Mouse (Mus musculus): ENCODE results near the gene Rundc3a. TPM values are rescaled to one million over a fixed set of nuclear protein-coding genes. Genes with fewer than 3 reads are reported as not detected.

The Rundc3a gene
- polyA plus RNA-seq, 3 experiments from 2014 or later = 1.8 to 3.2 (median 2.0) TPM

DNA sequence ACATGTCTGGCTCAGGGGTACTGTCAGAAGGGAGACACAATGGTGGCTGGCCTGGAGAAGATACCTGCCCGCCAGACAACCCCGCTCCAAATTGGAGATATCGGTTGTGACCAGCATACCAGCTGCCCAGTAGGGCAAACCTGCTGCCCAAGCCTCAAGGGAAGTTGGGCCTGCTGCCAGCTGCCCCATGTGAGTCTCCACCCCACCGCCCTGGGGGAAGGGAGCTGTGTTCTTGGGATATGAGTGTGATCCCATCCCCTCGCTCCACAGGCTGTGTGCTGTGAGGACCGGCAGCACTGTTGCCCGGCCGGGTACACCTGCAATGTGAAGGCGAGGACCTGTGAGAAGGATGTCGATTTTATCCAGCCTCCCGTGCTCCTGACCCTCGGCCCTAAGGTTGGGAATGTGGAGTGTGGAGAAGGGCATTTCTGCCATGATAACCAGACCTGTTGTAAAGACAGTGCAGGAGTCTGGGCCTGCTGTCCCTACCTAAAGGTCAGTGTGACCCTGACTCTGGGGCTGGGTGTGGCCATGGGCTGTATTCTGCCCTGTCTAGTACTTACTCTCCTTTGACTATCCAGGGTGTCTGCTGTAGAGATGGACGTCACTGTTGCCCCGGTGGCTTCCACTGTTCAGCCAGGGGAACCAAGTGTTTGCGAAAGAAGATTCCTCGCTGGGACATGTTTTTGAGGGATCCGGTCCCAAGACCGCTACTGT is 42.7 kb downstream of the Rundc3a start:
- no peak for ATAC-seq

DNA sequence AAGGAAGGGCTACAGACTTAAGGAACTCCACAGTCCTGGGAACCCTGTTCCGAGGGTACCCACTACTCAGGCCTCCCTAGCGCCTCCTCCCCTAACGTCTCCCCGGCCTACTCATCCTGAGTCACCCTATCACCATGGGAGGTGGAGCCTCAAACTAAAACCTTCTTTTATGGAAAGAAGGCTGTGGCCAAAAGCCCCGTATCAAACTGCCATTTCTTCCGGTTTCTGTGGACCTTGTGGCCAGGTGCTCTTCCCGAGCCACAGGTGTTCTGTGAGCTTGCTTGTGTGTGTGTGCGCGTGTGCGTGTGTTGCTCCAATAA is 43.2 kb downstream of the Rundc3a start:
- ATAC-seq = no peak

DNA sequence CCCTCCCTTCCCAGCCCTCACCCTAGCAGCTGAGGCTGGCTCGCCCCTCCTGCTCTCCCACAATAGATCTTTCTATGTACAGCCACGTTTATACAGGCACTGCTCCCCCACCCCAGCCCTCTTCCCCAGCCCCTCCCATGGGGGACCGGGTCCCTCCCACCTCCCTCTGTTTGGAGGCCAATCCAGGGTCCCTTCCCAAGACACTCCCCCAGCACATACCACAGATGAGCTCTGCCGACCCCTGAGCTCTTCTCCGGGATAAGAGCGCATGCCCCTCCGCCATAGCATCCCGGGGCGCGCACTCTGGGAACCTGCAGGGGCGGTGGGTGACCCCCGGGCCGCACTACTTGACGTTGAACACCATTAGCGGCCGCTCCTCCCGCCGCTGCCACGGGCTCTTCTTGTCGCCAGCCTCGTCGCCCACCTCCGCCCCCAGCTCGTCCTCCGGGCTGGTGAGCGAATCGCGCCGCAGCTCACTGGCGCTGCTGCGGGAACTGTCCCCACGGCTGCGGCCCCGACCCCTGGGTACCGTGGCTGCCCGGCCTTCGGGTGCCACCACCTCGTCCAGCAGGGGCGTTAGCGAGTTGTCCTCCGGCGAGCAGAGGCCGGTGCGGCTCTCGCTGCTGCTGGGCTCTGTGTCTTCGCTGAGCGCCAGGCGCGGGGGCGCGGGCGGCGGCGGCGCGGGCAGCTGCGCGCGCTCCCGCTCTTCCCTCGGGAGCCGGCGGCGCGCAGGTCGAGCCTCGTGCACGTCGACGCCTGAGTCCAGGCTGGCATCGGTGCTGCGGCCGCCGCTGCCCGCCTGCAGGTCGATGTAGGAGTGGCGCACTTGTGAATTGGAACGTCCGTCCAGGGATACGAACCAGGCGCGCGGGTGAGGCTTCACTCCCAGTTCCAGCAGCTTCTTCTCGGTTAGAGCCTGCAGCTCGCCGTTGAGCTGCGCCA is 44.2 kb downstream of the Rundc3a start:
- ATAC-seq = no peak

- ATAC-seq = no peak
Measured at GRCm38 (mm10) chr11:102438212-102439092, 45.2 kb downstream of the Rundc3a start.

- no peak for ATAC-seq
Measured at GRCm38 (mm10) chr11:102439093-102440082, 46.2 kb downstream of the Rundc3a start.

DNA sequence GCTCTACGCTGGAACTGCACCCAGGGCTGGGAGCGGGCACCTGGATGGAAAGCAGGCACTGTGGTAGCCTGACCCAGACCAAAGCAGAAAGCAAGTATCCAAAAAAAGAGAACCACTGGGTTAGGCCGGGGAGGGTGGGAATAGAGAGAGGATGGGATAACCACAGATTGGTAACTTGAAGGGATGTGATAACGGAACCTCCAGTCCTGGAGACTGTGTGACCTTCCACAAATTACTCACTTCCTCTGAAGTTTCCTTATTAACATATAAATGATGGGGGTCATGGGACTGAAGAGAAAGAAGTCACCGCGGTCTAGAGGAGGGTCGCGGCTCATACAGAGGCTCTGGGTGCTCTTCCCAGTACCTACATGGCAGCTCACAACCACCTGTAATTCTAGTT is 47.1 kb downstream of the Rundc3a start:
- ATAC-seq = no peak

GRCm38 (mm10) chr11:102441434-102441833 is 48.2 kb downstream of the Rundc3a start:
- ATAC-seq = no peak

GRCm38 (mm10) chr11:102442089-102442488 is 48.9 kb downstream of the Rundc3a start:
- ATAC-seq = no peak

GRCm38 (mm10) chr11:102443740-102444139 is 50.5 kb downstream of the Rundc3a start:
- no peak for ATAC-seq

GRCm38 (mm10) chr11:102444321-102444720 is 51.1 kb downstream of the Rundc3a start:
- ATAC-seq = no peak

GRCm38 (mm10) chr11:102444781-102445180 is 51.6 kb downstream of the Rundc3a start:
- ATAC-seq = no peak

DNA sequence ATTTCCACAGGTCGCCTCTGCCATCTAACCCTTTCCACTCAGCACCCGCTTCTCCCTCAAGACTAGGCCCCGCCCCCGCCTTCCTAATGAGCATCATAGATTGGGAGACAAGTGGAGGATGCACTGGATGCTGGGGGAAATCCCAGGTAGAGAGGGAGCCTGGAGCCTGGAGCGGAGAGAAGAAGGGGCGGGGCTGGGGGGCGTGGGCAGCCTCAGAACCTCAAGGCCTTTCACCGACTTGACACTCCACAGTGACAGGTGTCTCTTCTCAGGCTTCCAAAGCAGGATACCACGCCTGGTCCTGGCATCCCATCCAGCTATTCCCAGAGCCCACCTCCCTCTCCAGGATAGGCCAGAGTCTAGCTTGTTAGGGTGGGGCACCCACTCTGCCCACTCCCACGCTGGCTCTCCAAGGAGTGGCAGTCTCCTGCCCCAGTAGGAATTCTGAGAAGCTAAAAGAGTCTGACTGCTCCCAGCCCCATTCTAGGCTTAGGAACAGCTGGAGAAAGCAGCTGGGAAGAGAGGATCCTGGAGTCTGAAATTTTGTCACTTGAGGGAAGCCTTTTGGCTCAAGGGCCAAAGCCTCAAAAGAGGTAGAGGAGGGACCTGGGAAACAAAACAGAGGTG is 52.2 kb downstream of the Rundc3a start:
- no peak for ATAC-seq

DNA sequence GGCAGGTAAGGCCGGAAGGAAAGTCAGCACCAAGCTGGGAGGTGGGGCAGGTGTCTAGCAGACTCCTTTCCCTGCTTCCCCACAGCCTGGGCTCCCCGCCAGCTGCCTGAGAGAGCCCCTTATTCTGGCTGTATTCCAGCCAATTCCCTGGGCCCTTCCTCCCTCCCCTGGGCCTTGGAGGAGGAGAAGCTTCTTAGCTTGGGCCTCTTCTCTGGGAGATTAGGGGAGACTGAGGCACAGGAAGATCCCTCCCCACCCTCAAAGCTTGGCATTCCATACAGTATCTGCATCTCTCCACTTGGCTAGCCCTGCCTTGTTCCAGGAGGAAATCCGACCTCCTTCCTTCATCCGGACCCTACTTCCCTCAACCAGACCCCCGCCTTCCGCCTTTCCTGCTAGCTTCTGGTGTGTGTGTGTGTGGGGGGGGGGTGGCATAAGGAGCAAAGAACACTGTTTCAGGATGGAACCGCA is 52.7 kb downstream of the Rundc3a start:
- no peak for ATAC-seq

DNA sequence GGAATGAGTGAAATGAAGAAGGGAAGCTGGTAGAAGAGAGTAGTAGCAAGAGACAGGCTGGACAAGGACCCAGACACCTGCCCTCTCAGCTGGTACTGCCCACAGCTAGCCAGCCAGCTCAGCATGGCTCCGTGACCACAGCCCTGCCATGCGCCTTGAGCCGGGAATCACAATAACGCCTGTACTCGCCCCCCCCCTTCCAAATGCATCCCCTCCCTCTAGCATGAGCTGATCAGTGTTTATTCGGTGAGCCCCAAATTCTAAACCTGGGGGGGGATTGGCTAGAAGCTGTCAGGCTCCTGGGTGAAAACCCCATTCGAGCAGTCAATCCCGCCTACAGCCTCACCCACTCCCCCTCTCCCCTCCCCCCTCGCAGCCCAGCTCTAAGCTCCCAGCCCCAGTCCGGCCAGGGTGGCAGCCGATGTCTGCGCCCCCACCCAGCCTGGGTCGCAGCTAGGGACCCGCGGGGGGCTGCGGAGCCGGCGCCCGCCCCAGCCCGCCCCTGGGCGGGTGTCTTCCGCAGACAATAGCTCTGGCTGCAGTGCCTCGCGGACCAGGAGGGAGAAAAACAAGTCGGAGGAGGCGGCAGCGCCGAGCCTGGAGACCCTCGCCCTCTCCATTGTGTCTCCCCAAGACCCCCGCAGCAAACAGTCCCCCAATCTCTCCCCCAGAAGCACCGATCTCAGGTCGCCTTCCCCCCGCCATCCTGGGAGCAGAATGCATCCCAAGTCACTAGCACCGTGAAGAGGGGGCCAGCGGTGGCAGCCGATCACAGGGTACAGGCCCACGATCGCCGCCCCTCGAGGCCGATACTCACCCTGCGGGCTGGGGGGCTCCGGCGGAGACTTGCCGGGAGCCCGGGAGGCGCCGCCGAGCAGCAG is 53.6 kb downstream of the Rundc3a start:
- ATAC-seq = no peak

DNA sequence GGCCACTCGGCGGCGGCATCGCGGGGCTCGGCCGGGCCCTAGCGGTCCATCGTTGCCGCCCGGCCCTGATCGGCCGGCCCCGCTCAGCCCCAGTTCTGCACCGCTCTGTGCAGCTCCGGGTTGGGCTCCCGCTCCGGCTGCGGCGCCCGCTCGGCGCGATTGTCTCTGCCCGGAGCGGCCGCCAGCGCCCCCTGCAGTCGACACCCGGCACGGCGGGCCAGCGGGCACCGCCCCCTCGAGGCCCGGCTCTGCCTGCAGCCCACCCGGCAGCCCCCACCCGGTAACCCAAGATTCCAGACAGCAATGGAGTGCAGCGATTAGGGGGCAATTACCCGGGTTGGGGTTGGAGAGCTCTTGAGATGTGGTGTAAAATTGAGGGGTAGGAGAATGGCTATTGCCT is 54.3 kb downstream of the Rundc3a start, which contains the start of gene Fam171a2:
TSS of gene Fam171a2 (minus strand) at position 186 of the 400 bp plus-strand sequence.
- peak; percentile 61 for ATAC-seq

- no peak for ATAC-seq
Measured at GRCm38 (mm10) chr11:102448327-102448726, 55.1 kb downstream of the Rundc3a start.

DNA sequence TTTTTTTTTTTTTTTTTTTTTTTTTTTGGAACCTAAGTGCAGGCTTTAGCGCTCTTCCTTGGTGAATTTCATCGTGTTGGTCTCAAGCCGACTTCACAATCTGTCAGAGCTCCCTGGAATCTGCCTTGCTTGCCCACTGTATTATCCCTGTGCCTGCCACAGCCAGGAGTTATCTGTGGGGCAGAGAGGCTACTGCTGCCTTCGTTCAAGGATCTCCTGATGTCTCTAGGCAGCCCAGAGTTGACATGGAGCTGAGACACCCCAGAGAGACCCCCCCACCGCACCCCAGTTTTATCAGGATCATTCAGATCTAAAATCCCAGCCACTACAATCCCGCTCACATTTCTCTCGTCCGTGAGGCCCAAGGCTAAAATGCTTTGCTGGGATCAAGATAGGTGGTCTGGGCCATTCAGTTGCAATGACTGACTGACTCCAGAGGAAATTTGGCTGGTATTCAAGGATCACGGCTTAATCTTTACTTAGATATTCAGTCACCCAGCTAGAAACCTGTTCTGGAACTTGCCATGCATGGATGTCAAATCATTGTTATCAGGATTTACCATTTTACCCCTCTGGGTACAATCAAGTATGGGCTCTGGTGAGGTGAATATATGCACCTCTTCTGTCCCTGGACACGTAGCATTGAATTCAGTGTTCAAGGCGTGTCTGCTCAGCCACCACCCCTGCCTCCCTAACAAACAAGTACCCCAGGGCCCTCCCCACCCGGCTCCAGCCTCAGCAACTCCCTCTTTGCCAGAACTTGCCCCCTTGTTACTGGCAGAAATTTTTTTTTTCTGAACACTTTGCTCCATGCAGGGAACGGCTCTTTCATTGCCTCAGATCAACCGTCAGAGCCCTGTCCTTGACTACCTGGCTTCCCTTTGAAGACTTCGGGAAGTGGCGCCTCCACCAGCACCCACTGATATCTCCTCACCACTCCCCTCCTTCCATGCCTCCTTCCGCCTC is 56.1 kb downstream of the Rundc3a start:
- no peak for ATAC-seq

All from inflammation-experienced regulatory T-cells, adult 6 months (primary cell).